Mouse (Mus musculus) heart, adult 11 months (tissue): ENCODE measurements at regions not wholly inside any gene's neighbourhood (a gene's known extent, or its start where the extent isn't known, plus 50 kb on each side); places are given as distances from the start of the nearest gene placed in this dataset.

ENCODE experiments used
- DNase-seq: peaks from one replicate; pipeline ENCODE4 v3.0.0; 2022

- DNase-seq = no peak
These were observed 979.5 kb upstream of the Car8 start for GRCm38 (mm10) chr4:9218380-9218779.

- DNase-seq = no peak
These were observed 969.8 kb upstream of the Car8 start for GRCm38 (mm10) chr4:9208606-9209005.

- DNase-seq = no peak
These were observed 961.2 kb upstream of the Car8 start for GRCm38 (mm10) chr4:9200012-9200411.

- no peak for DNase-seq
These were observed 957.6 kb upstream of the Car8 start for GRCm38 (mm10) chr4:9196435-9196834.

- no peak for DNase-seq
These were observed 954.3 kb upstream of the Car8 start for GRCm38 (mm10) chr4:9193121-9193520.

GRCm38 (mm10) chr4:9185156-9185875 lies 946.5 kb upstream of the Car8 start:
- DNase-seq = no peak

- DNase-seq = peak; percentile 92
These were observed 945.7 kb upstream of the Car8 start for GRCm38 (mm10) chr4:9184451-9185121.

GRCm38 (mm10) chr4:9174365-9174764 lies 935.5 kb upstream of the Car8 start:
- DNase-seq = no peak

GRCm38 (mm10) chr4:9162374-9162773 lies 923.5 kb upstream of the Car8 start:
- DNase-seq = no peak

- DNase-seq = no peak
These were observed 922.9 kb upstream of the Car8 start for GRCm38 (mm10) chr4:9161814-9162133.

- no peak for DNase-seq
These were observed 922.4 kb upstream of the Car8 start for GRCm38 (mm10) chr4:9161068-9161813.

GRCm38 (mm10) chr4:9147732-9148131 lies 908.9 kb upstream of the Car8 start:
- DNase-seq = peak; percentile 70

GRCm38 (mm10) chr4:9144226-9145215 lies 905.7 kb upstream of the Car8 start:
- DNase-seq = peak; percentile 74

- peak; percentile 61 for DNase-seq
These were observed 904.2 kb upstream of the Car8 start for GRCm38 (mm10) chr4:9143087-9143486.

GRCm38 (mm10) chr4:9141946-9142683 lies 903.3 kb upstream of the Car8 start:
- peak; percentile 89 for DNase-seq

GRCm38 (mm10) chr4:9140691-9141090 lies 901.9 kb upstream of the Car8 start:
- DNase-seq = peak; percentile 67

- peak; percentile 75 for DNase-seq
These were observed 897.8 kb upstream of the Car8 start for GRCm38 (mm10) chr4:9136657-9137056.

- DNase-seq = peak; percentile 90
These were observed 897.3 kb upstream of the Car8 start for GRCm38 (mm10) chr4:9136188-9136569.

GRCm38 (mm10) chr4:9135481-9136187 lies 896.8 kb upstream of the Car8 start:
- DNase-seq = peak; percentile 98

GRCm38 (mm10) chr4:9133695-9134094 lies 894.9 kb upstream of the Car8 start:
- DNase-seq = peak; percentile 94

- DNase-seq = peak; percentile 92
These were observed 894.3 kb upstream of the Car8 start for GRCm38 (mm10) chr4:9132982-9133625.
